Mouse (Mus musculus): Measurements from ENCODE around the gene Ntrk2.

The Ntrk2 gene

DNA sequence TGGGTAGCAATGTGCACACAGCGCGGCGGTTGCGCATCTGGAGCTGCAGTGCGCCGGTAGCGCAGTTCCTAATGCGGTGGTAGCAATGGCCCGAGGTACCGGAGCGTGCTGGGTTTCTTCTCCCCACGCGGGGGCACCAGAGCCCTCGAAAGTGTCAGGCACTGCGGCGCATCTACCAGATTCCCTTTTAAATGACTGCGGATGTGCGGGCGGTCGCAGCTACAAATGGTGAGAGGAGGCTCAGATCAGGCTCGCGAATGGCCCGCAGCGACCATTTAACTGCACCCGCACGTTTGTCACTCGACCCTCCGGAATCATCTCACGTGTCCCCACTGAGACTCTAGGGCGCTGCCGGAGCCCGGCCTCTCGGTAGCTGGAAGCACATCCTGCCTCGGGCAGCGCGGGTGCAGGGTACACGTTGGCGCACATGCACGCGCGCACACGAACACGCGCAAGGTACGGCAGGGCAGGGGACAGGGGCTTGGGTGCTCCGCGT is at the start of gene Ntrk2:
Gene Ntrk2 (plus strand): TSS at position 173 of the 496 bp plus-strand sequence.
- DNase-seq = peak; percentile 96 to 97

DNA sequence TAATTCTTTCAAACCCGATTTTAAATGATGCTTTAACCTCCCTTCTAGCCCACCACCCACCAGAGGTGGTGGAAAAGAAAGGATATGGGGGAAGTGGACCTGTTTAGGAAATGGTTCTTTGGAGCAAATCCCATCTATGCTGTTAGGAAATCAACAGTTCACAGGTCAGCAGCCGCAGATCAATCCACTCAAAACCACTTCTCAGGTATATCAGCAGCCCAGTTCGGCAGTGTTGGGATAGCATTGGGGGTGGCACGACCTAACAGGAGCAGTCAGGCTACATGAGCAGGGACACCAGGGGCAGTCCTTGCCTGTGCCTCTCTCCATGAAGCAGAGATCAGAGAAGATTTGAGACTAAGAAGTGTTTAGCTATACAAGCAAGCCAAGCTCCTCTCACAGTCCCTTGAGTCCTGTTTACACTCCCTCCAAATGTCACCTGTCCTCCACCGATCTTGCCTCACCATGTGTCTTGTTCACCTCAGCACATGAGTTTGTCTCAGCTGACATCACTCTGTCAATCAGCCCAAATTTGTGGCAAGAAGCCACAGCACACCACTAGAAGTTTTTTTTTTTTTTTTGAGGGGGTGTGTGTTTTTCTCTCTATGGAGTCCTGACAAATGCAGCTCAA is 45.3 kb upstream of the Ntrk2 start:
- no peak for DNase-seq

DNA sequence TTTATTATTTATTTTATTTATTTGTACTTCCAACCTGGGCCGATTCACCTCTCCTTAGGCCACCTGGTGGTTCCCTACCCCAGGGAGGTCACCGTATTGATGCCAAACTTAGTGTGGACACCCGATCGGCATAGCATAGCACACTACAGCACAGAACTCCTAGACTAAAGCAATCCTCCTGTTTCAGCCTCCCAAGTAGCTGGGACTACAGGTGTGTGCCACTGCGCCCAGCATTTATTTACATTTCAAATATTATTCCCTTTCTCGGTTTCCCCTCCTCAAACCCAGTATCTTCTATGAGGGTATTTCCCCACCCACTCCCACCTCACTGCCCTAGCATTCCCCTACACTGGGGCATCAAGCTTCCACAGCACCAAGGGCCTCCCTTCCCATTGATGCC is 38.1 kb upstream of the Ntrk2 start:
- no peak for DNase-seq

DNA sequence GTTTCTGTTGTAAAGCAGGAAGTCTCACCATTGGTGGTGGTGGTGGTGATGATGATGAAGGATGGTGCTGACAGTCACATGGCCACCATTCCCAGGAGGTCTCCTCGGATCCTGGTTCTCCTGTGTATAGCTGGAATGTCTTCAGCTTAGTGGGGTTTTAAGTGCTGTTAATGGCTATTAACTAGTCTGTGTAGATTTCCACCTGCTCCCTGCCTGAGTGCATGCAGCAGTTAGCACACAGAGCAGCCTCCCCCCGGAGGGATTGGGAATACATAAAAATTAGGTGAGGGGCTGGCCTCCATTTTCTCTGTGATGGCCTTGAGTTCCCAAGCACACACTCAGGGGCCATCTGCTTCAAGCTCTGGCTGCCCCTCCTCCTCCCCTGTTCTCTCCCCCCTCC is 36.9 kb upstream of the Ntrk2 start:
- no peak for DNase-seq

GRCm38 (mm10) chr13:58779261-58779660 is 27.1 kb upstream of the Ntrk2 start:
- DNase-seq = no peak

DNA sequence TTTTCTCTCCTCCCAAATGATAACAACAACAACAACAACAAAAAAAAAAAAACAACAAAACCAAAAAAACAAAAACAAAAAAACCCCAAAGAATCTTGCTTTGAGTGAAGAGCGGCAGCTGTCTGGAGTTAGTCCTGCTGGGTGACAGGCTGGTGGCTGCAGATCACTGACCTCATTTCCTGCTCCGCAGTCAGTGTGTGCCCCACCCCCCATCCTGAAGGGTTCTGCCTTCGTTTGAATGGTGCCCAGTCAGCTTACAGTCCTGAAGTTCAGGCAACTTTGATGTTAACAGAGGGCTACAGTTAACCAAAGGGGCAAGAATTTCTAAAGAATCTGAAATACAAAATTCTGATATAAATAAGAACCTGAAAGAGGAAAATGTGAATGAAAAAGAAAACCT is 19.9 kb upstream of the Ntrk2 start:
- DNase-seq = peak; percentile 72 to 87

GRCm38 (mm10) chr13:58790741-58791140 is 15.6 kb upstream of the Ntrk2 start:
- DNase-seq = no peak

- no peak for DNase-seq
Observed at GRCm38 (mm10) chr13:58797386-58797785, 9.0 kb upstream of the Ntrk2 start.

DNA sequence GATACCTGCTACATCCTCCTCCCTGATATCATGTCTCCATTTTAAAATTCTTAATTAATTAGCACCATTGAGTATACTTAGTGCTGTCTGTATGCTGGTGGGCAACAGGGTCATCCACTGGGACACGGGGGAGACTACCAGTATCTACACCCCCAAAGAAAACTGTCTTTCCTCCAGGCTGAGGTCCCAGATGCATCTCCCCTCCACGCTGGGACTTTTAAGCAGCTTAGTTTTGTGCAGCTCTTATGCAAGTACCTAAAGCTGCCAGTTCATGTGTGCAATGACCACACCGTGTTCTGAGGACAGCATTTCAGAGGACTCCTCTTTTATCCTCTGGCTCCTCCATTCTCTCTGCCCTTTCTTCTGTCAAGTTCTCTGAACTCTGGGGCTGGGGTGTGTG is 5.1 kb upstream of the Ntrk2 start:
- DNase-seq = no peak

DNA sequence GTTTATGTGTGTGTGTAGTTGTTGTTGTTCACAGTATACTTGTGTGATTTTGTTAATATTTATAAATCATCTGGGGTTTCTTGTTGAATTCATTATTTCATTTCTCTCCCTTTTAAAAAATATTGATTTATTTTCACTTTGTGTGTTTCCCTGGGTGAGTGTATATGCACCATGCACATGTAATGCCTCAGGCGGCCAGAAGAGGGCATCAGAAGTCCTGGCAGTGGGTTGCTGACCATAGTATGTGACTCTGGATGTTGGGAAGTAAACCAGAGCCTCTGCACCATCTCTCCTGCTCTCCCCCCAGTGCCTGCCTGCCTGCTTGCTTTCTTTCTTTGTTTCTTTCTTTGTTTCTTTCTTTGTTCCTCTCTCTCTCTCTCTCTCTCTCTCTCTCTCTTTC is 2.5 kb upstream of the Ntrk2 start:
- DNase-seq = no peak

GRCm38 (mm10) chr13:58805833-58806232 is 536 bp upstream of the Ntrk2 start:
- no peak for DNase-seq

GRCm38 (mm10) chr13:58806896-58807628 is 693 bp downstream of the Ntrk2 start:
- DNase-seq = no peak

GRCm38 (mm10) chr13:58807629-58808363 is 1.4 kb downstream of the Ntrk2 start:
- peak; percentile 87 to 89 for DNase-seq

DNA sequence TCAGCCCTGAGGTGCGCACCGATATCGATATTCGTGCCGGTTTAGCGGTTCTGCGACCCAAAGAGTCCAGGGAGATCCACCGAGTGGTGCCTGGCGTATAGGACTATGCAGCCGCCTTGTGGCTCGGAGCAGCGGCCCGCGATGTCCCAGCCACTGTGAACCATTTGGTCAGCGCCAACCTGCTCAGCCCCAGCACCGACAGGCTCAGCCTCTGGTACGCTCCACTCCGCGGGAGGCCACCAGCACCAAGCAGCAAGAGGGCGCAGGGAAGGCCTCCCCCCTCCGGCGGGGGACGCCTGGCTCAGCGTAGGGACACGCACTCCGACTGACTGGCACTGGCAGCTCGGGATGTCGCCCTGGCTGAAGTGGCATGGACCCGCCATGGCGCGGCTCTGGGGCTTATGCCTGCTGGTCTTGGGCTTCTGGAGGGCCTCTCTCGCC is 2.0 kb downstream of the Ntrk2 start:
- DNase-seq = peak; percentile 85 to 87

- DNase-seq = peak; percentile 77
Observed at GRCm38 (mm10) chr13:58809930-58810329, 3.6 kb downstream of the Ntrk2 start.

DNA sequence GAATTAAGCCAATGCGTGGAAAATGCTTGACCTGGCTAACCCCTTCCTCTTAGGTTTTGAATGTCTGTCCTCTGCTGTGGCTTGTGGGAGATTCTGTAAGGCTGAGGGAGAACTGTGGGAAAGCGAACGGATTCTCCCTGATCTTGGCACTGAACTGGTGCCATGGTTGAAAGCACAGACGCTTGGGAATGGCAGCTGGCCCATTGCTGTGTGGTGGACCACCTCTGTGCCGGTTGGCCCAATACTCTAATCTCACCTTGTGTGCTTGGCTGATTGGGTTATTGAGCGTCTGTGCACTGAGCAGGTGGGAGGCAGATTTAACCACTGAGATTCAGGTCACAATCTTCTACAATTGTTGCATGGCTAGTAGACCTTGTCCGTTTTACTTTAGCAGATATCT is 18.4 kb downstream of the Ntrk2 start:
- peak; percentile 55 to 79 for DNase-seq

- DNase-seq = peak; percentile 83 to 88
Observed at GRCm38 (mm10) chr13:58826356-58827197, 20.2 kb downstream of the Ntrk2 start.

- no peak for DNase-seq
Observed at GRCm38 (mm10) chr13:58831999-58832398, 25.6 kb downstream of the Ntrk2 start.

- DNase-seq = peak; percentile 56 to 66
Observed at GRCm38 (mm10) chr13:58834726-58835125, 28.4 kb downstream of the Ntrk2 start.

- no peak for DNase-seq
Observed at GRCm38 (mm10) chr13:58836891-58837290, 30.5 kb downstream of the Ntrk2 start.

- no peak for DNase-seq
Observed at GRCm38 (mm10) chr13:58838110-58838509, 31.7 kb downstream of the Ntrk2 start.

DNA sequence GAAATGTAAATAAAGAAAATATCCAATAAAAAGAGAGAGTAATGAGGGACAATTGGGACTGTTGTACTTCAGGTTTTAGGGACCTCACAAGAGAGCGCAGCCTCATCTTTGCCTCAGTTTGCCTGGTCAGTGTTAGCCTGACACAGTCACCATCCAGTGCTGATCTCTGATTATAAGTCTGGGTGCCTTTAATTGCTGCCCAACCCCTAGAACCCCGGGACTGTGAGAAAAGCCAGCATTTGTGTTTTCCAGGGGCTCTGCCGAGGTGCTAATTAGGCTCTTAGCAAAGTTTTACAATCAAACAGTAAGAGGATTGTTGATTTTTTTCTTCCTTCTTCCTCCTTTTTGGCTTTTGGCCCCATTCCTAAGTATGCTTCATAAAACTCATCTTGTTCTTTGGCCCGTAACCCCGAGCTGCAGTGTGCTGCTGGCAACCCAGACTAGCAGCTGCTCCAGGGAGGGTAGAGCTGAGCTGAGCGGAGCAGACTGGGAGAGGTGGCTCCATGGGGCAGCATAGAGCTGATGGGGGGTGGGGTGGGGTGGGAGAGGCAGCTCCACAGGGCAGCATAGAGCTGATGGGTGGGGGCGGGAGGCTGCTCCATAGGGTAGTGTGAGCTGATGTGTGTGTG is 34.5 kb downstream of the Ntrk2 start:
- DNase-seq = peak; percentile 37 to 54

Measured in cerebellum, postnatal 25 days (tissue).